Mouse (Mus musculus): ENCODE data around the gene Pus7l. TPM values are rescaled to one million over a fixed set of nuclear protein-coding genes. Genes with fewer than 3 reads are reported as not detected.

Gene Pus7l
- polyA plus RNA-seq (2017; shearing (Covaris generic)), result 1 to 10 TPM; 6.9 to 9.9 TPM

GRCm38 (mm10) chr15:94543409-94544051, at the start of gene Pus7l, which contains the start of gene Irak4:
Gene Pus7l (minus strand): TSS chr15:94543547.
Gene Irak4 (plus strand): TSS chr15:94543643.
- peak; percentile 96 for ATAC-seq

GRCm38 (mm10) chr15:94591356-94591755, 48.0 kb upstream of the Pus7l start:
- ATAC-seq, result no peak

- ATAC-seq, result no peak
Measured at GRCm38 (mm10) chr15:94590083-94590482, 46.7 kb upstream of the Pus7l start.

- peak; percentile 96 for ATAC-seq
Measured at GRCm38 (mm10) chr15:94589219-94590075, 46.1 kb upstream of the Pus7l start, which contains the start of gene Twf1. Gene Twf1 (minus strand): TSS chr15:94589889.

- ATAC-seq, result no peak
Measured at GRCm38 (mm10) chr15:94587826-94588715, 44.7 kb upstream of the Pus7l start.

GRCm38 (mm10) chr15:94584738-94585137, 41.4 kb upstream of the Pus7l start:
- no peak for ATAC-seq

GRCm38 (mm10) chr15:94583153-94583552, 39.8 kb upstream of the Pus7l start:
- no peak for ATAC-seq

GRCm38 (mm10) chr15:94582000-94582593, 38.8 kb upstream of the Pus7l start:
- no peak for ATAC-seq

- no peak for ATAC-seq
Measured at GRCm38 (mm10) chr15:94574566-94575268, 31.4 kb upstream of the Pus7l start.

GRCm38 (mm10) chr15:94572746-94573145, 29.4 kb upstream of the Pus7l start:
- ATAC-seq, result no peak

GRCm38 (mm10) chr15:94571501-94571900, 28.2 kb upstream of the Pus7l start:
- ATAC-seq, result no peak

GRCm38 (mm10) chr15:94568496-94569182, 25.3 kb upstream of the Pus7l start:
- ATAC-seq, result no peak

GRCm38 (mm10) chr15:94565854-94566253, 22.5 kb upstream of the Pus7l start:
- ATAC-seq, result peak; percentile 78

GRCm38 (mm10) chr15:94564909-94565308, 21.6 kb upstream of the Pus7l start:
- peak; percentile 87 for ATAC-seq

GRCm38 (mm10) chr15:94558895-94559656, 15.7 kb upstream of the Pus7l start:
- ATAC-seq, result peak; percentile 37

GRCm38 (mm10) chr15:94557442-94557841, 14.1 kb upstream of the Pus7l start:
- peak; percentile 98 for ATAC-seq

- ATAC-seq, result no peak
Measured at GRCm38 (mm10) chr15:94553536-94553935, 10.2 kb upstream of the Pus7l start.

- no peak for ATAC-seq
Measured at GRCm38 (mm10) chr15:94544844-94545243, 1.5 kb upstream of the Pus7l start.

GRCm38 (mm10) chr15:94544052-94544636, 797 bp upstream of the Pus7l start:
- no peak for ATAC-seq

All from CD4-positive, CD25-positive, alpha-beta regulatory T cell, adult 4 months (primary cell).